Mouse (Mus musculus): ENCODE results near the gene Card11.

The Card11 gene

DNA sequence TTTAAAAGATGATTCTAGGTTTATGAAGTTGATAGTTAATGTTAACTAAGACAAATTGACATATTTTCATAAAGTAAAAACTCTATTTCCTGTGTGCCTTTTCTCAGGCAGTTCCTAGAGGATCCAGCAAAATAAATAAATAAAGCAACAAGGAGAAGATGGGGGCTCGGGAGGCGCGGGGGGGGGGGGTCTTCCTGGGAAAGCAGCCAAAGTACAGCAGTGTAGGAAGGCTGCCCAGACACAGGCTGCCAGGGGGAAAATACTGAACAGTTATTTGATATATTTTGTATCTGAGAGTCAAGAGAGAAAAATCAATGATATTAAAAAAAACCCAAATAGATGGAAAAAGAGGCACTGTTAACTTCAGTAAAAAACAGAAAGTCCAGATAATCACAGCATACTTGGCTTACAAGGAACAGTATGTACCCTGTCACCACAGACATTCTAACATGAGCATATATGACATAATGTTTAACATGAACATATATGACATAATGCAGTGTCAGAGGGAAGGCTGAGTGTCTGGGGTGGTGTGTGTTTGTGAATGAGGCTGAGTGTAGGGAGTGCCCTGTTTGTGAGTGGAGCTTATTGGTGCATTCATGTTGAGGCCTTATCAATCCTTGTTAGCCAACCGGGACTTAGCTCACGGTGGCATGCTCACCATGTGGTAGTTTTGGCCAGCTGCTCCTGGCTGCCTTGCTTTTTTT lies 68.7 kb downstream of the Card11 start:
- in situ Hi-C loops (cut with MboI, MseI), result no loop called here

DNA sequence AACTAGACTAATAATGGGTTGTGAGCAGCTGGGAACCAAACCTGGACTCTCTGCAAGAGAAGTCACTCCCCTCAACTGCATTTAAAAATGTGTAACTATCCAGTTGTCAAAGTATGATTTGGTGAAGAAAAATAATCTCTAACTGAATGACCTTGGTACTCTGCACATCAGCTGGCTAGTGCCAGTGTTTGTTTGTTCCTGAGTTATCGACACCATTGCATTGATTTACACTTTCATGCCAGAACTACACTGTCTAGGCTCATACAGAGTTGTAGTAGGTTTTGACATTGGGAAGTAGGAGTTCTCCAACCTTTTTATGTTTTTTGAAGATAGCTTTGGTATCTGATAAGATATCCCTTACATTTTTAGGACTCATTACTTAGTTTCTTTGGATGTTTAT lies 81.9 kb downstream of the Card11 start:
- in situ Hi-C loops (cut with MboI, MseI), result no loop called here

DNA sequence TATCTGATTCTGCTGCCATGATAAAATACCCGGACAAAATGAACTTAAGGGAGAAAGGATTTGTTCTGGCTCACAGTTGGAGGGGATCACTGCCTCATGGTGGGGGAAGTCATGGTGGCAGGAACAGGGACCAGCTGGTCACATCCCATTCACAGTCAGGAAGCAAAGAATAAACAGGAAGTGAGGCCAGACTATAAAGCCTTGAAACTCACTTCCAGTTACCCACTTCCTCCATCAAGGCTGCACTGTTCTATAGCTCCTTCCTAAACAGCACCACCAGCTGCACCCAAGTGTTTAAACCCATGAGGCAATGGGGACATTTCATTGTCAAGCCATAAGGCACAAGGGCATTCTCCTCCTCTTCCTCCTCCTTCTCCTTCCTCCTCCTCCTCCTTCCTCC lies 82.6 kb downstream of the Card11 start:
- in situ Hi-C loops (cut with MboI, MseI), result no loop called here

DNA sequence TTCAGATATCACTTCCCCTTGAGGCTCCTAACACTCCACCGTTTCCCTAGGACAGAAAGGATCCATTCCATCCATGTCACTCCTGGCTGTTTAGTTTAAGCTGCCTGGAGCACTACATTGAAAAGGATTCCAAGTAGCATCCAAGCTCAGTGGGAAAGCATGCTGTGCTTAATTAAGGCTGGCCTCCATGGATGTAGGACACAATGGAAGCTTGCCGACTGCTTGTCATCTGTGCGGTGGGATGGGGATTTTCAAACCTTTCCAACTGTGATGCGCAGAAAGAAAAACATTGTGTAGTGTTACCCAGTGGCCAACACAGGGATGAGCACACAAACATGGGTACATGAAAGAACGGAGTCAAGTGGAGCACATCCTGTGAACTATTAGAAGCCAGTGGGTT lies 89.5 kb downstream of the Card11 start:
- in situ Hi-C loops (cut with MboI, MseI), result no loop called here

DNA sequence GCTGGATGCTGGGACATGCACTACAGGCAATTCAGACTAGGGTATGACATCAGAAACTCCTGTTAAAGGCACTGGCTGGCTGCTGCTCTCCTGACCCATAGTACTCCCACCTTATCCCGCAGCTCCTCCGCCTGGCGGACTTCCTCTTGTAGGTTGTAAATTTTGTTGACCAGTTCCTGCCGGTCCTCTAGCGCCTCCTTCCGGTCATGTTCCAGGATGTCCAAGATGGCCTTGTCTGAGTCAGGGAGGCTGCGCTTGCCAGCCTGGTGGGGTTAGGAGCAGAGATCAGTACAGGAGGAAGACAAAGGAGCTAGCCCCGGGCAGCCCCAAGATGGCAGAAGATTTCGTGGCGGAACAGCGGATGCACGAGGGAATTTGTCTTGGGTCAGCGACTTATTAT lies 99.5 kb downstream of the Card11 start:
- in situ Hi-C loops (cut with MboI, MseI), result loop anchor here in 1 of 2 experiments (10.0 kb wide), 1 partner anchor 1004 kb away; no protein-coding TSS in a partner anchor

DNA sequence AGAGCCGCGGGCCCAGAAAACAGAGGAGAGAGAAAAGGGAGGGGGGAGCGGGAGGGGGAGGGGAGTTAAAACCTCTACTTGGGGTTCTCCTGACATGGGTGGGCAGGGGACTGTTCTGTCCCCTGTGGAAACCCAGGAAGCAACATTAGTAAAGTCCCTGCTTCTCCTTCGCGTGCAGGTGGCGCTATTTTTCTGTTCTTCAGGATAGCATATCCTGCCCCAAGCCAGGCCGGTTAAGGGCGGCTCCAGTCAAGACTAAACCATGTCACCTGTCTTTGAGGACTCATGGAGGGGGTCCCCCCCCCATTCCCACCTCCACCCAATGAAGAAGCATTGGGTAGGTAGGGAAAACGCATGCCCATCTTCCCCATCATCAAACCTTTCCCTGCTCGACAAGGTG lies 109.3 kb downstream of the Card11 start:
- in situ Hi-C loops (cut with MboI, MseI), result no loop called here

DNA sequence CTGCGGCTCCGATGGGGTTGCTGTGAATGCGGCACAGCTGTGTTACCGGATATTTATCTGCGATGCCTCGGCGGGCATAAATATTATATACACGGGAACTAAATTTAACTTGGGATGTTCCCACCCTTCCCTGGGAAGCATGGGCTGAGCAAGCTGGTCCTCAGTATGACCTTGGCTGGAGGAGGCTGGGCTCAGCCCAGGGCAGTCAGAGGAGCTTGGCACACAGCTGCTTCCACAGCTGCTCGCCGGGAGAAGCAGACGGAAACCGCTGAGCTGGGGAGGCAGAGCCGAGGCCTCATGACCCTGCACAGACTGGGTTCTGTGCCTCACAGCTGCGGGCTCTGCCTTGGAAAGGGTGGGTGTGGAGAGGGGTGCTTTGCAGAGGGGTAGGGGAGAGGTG lies 110.3 kb downstream of the Card11 start:
- in situ Hi-C loops (cut with MboI, MseI), result no loop called here

DNA sequence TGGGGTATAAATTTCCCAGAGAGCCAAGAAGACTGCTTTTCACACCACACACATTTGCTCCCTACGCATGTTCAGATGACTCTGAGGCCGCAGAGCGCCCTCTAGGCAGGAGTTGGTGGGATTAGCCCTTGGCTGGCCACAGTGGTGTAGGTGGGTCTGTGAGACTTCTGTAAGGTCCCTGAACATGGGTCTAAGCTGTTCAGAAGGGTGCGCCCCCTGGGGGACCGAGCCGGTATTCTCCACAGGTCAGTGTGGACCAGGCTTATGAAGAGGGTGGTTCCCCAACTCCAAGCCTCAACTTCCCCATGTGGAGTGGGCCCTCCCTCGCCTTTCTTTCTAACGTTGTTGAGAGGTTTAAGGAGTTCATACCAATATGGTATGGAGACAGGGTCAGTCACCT lies 110.8 kb downstream of the Card11 start:
- in situ Hi-C loops (cut with MboI, MseI), result loop anchor here in 1 of 2 experiments (10.0 kb wide), 1 partner anchor 1475 kb away; no protein-coding TSS in a partner anchor

DNA sequence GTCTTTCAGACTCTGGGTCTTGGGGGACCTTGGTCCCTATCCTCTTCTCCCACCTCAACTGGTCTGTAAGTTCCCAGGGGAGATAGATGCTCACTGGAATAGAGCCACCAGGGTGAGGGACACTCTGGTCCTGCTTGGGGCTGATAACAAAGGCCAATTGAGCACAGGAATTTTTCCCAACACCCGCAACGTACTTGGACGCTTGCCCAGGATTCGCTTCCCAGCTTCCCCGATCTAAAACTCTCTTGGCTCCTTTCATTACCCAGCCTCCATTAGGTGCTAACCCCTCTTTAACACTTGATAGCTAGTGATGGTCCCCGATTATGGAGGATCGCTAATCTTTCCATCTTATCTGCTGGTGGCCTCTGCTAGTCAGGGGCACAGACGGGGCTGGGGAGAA lies 112.5 kb downstream of the Card11 start:
- in situ Hi-C loops (cut with MboI, MseI), result loop anchor here in 1 of 2 experiments (10.0 kb wide), 1 partner anchor 1473 kb away; no protein-coding TSS in a partner anchor

DNA sequence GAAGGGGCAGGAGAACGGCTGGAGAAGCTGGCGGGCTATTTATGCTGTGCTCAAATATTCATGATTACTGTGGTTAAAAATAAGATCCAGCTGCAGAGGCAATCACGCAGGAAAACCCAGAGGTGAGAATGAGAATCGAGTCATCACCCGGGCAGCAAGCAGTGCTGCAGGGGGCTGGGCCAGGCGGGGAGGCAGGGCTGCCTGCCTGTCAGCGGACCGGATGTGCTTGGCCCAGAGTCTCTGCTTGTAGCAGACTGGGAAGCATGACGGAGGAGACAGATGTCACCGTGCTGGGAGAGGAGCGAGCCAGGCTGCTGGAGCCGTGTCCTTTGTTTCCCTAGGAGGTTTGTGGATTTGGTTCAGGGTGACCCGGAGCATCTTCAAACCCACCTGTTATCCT lies 115.4 kb downstream of the Card11 start:
- in situ Hi-C loops (cut with MboI, MseI), result loop anchor here in 1 of 2 experiments (10.0 kb wide), 1 partner anchor 1470 kb away; no protein-coding TSS in a partner anchor

DNA sequence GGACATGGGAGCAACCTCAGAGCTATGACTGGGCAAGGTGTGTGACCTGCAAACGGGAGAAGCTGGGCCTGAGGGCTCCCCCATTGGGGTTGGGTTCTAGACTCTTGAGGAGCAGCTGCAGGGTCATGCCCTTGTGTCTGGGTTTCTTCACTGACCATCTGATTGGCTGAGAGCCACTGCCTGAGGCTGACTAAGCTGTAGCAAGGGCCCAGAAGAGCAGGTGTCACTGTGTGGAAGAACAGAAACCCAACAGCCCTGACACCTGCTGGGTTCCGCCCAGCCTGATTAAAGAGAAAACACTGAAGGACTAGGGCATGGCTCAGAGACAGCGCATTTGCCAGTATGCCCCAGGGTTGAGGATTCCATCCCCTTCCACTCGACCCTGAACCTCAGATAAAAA lies 118.0 kb downstream of the Card11 start:
- in situ Hi-C loops (cut with MboI, MseI), result loop anchor here in 1 of 2 experiments (10.0 kb wide), 1 partner anchor 1468 kb away; no protein-coding TSS in a partner anchor

DNA sequence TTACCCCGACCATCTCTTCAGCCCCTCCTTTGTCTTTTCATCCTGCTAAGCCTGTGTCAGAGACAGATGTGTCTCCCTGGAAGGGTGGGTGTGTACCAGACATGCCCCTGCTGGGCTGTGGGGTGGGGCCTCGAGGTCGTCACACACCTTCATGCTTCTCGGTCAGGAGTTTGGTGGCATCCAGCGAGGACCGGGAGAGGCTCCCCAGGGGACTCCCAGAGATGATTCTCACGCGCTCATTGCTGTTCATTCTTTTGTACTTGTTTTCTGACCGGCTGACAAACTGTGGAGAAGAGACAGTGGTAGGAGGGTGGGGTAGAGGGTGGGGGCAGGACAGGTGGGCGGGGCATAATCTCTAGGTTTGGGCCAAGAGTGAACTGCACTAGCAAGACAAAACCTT lies 120.2 kb downstream of the Card11 start:
- in situ Hi-C loops (cut with MboI, MseI), result loop anchor here in 1 of 2 experiments (10.0 kb wide), 1 partner anchor 1465 kb away; no protein-coding TSS in a partner anchor

DNA sequence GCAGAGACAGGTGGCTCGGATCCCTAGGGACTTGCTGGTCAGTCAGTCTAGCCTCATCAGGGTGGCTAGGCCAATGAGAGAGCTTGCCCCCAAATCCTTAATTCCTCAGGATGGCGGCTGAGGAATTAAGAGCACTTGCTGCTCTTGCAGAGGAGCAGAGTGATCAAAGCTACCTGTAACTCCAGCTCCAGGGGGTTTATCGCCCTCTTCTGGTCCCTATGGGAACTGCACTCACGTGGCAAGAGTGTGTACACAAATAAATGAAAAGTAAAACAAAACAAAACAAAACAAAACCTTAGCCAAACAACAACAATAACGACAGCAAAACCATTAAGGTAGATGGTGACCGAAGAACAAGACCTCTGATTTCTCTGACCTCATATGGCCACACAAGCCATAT lies 121.7 kb downstream of the Card11 start:
- in situ Hi-C loops (cut with MboI, MseI), result loop anchor here in 1 of 2 experiments (5.0 kb wide), 1 partner anchor 64 kb away; no protein-coding TSS in a partner anchor

DNA sequence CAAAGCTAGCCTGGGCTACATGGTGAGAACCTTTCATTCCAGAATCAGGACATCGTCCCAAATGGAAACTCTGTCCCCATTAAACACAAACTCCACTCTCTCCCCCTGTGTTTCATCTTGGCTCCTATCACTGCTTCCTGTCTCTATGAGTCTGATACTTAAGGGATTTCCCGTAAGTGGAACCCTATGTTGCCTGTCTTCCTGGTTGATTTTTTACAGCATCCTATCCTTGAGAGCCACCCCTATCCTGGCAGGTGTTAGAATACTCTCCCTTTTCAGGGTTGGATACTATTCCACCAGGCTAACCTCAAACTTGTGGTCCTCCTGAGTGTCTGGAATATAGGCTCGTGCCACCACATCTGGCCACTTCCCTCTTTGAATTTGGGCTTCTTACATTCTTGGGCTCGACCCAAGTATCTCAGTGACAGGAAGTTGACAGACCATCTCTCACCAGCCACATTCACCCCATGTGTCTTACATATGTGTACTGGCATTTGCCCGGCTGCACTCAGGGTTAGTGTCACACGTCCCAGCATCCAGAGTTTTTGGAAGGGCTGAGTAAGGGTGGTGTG lies 126.6 kb downstream of the Card11 start:
- in situ Hi-C loops (cut with MboI, MseI), result loop anchor here (5.0 to 25.0 kb wide), 2 partner anchors 368 to 1438 kb away; partner anchors contain the start of gene Sdk1 (in 1 of the 2)

DNA sequence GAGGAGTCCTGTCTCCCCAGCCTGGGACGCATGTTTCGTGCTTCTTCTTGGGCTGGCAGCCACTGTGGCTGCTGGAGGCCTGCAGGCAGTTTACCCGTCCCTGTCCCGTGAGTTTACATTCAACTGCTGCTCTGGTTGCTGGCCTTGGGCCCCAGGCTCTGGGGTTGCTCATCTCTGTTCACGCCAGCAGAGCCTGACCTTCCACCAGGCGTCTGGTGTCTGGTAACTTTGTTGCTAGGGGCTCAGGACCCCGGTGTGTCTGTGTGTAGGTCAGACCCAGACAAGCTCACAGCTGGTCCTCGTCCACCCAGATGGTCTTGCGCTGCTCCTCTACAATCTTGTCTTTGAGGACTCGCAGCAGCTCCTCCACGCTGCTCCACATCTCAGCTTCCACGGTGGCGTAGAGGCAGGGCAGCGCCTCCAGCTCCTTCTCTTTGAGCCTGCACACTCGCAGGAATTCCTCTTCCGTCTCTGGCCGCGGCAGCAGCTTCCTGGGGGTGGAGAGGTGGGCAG lies 127.3 kb downstream of the Card11 start:
- in situ Hi-C loops (cut with MboI, MseI), result loop anchor here (5.0 to 25.0 kb wide), 2 partner anchors 369 to 1439 kb away; partner anchors contain the start of gene Sdk1 (in 1 of the 2)

DNA sequence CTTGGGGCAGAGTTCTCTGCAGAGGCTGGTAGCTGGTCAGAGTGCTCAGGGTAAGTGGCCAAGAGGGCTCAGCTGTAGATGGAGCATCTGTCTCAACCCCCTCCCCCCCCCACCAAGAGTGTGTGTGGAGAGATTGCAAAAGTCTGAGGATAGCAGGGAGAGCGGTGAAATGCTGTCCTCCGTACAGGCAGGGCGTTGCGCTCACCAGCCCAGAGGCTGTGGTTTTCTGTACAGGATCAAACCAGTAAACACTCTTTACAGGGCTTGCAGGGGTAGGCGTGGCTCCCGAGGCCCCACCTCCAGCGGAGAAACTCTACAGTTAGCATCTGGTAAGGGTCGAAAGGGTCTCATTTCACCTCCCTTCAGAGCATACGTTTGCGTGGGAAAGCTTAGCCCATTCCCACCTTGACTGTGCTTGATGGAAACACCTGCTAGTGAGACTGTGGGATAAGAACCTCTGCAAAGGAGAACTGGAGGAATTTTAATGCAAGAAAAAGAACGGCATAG lies 127.8 kb downstream of the Card11 start:
- in situ Hi-C loops (cut with MboI, MseI), result loop anchor here (5.0 to 25.0 kb wide), 2 partner anchors 370 to 1440 kb away; partner anchors contain the start of gene Sdk1 (in 1 of the 2)

DNA sequence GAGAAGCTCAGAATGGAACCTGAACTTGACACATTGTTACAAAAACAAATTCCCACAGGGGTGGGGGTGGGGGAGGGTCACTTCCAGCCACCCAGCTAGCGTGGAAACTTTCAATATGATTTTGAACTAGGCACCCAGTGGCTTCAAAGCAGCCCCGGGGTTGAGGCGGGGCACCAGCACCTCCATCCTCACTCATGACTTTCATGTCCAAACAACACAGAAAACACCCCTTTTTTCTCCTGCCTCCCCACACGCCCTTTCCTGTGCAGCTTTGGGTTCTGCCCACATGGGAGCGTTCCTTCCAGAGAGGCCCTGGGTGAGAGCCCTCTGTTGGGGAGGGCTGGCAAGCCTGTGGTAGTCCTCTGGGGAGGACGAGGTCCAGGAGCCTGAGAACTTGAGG lies 129.1 kb downstream of the Card11 start:
- in situ Hi-C loops (cut with MboI, MseI), result loop anchor here (5.0 to 25.0 kb wide), 2 partner anchors 371 to 1441 kb away; partner anchors contain the start of gene Sdk1 (in 1 of the 2)

DNA sequence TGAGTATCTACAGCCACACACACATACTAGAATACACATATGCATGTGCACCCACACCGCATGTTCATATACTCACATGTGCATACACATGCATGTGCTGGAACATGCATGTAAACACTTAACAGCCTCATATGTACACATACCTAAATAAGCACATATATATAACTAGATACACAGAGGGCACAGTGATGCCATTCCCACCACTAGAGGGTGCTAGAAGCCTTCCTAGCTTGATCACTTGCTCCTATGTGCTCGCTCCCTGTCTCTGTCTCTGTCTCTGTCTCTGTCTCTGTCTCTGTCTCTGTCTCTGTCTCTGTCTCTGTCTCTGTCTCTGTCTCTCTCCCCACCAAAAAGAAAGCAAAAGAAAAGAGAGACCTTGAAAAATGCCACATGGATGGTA lies 131.3 kb downstream of the Card11 start:
- in situ Hi-C loops (cut with MboI, MseI), result loop anchor here in 1 of 2 experiments (25.0 kb wide), 1 partner anchor 1443 kb away; no protein-coding TSS in a partner anchor

DNA sequence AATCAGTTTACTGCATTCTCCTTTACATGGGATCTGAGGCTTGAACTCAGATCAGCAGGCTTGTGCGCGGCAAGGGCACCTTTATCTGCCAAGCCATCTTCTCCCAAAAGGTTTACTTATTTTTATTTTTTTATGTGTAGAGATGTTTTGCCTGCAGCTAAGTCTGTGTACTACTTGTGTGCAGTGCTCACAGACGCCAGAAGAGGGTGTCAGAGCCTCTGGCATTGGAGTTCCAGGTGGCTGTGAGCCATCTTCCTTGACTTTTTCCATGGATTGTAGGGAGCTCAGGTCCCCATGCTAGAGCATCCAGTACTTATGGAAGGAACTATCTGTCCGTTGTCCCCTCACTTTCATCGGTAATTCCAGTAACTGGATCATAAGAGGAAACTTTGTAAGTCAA lies 140.7 kb downstream of the Card11 start:
- in situ Hi-C loops (cut with MboI, MseI), result loop anchor here in 1 of 2 experiments (25.0 kb wide), 1 partner anchor 1453 kb away; no protein-coding TSS in a partner anchor

DNA sequence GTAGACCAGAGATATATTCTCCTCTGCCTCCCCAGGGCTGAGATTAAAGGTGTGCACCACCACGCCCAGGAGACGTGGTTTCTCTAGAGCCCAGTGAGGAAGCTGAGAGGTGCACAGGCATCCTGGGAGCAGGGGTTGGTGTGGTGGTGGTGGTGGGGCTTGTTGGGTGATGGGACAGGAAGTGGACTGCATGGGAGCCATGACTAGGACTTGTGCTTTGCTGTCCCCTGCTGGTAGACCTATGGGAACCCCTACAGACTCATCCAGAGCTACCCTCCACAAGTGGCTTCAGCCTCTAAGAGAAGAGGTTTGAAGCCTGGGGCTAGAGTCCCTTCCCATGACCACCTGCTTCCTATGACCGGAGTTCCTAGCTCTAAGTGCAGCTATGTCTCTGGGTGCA lies 142.0 kb downstream of the Card11 start:
- in situ Hi-C loops (cut with MboI, MseI), result loop anchor here in 1 of 2 experiments (25.0 kb wide), 1 partner anchor 1454 kb away; no protein-coding TSS in a partner anchor

DNA sequence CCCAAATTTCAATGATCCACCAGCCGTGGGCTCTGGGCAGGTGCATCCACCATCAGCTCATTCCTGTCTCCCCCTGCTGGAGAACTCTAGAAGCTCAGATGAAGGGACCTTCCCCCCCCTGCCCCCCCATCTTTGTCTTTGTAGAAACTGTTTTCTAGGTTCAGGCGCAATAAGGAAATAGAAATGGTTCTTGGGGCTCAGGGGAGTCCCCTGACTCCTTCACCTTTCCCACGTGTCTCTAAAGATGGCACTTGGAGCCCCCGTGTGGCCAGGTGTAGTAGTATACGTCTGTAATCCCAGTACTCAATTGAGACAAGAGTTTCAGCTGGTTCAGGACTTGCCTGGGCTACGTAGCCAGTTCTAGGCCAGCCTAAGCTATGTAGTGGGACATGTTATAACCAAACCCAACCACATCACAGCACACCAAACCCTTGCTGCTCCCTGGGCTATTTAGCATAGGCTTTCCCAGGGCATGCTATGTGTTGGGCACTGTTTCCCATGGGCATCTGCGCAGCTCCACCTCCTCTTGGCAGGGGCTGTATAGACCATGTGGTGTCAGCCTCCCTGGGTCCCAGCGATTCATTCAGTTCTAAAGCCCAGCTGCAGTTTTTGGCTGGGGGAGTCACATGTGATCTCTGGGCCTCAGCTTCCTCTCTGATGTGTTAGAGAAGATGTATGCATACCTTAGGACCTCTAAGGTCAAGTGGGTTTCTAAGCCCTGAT lies 142.8 kb downstream of the Card11 start:
- in situ Hi-C loops (cut with MboI, MseI), result loop anchor here in 1 of 2 experiments (25.0 kb wide), 1 partner anchor 1455 kb away; no protein-coding TSS in a partner anchor
